In the genomic region with DNA sequence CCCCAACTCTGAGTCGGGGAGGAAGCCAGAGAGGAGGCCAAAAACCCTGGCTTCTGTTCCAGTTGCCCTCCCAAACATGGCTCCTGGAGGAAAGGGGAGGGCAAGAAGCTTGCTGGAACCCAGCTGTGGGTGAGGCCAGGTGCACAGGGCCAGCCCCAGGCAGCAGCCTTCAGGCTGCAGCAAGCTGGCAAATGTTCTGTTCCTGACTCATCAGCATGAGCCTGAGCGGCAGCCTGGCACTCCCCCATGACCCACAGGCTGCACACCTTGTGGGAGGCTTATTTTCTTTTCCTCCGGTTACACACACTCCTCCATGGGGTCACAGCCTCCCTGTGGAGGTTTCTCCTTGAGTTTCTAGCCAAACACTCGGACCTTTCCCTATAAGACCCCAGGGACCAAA, we compare ENCODE assay signal across 11 mouse cellular contexts. TPM values are rescaled to one million over a fixed set of nuclear protein-coding genes. Genes with fewer than 3 reads are reported as not detected.
A peak's percentile ranks its signal among the peaks of the same experiment; 100 is the strongest.
DNase-seq lines count a peak whose midpoint lies in the region; ATAC-seq and TF ChIP-seq lines count a peak whose summit lies in the region.
"Had no signal": no experiment of that assay in that cellular context is flagged by ENCODE, and none has a peak within 500 bp of the region (broad histone marks: within the 10 kb centered on the region; RNA-seq: fewer than 3 reads in every experiment).

No protein-coding gene starts in this region.

- peak; percentile 48 for ATAC-seq in intestine, embryonic 16.5 days
- no peak for ATAC-seq in hindbrain, embryonic 11.5 days (ENCODE audit: low FRiP score)
- ATAC-seq: forebrain, postnatal 0 days had no signal

- no peaks in the 10 kb centered on the region for H3K36me3 ChIP-seq in kidney, adult 2 months (ENCODE audit: control insufficient read depth, insufficient read depth, low read length)
- no peaks in the 10 kb centered on the region for H3K36me3 ChIP-seq in intestine, embryonic 16.5 days (ENCODE audit: control insufficient read depth, insufficient read depth, low read length)
- no peaks in the 10 kb centered on the region for H3K36me3 ChIP-seq in hindbrain, embryonic 11.5 days (ENCODE audit: control insufficient read depth, insufficient read depth, low read length)
- H3K36me3 ChIP-seq: neural tube, embryonic 13.5 days had no signal

- no peak overlapping the region for H3K4me3 ChIP-seq in kidney, adult 2 months (ENCODE audit: insufficient read depth, low read depth, low read length)
- H3K4me3 ChIP-seq in intestine, embryonic 16.5 days (ENCODE audit: low read length): no peak overlapping the region
- no peak overlapping the region for H3K4me3 ChIP-seq in hindbrain, embryonic 11.5 days (ENCODE audit: low read depth, low read length)
- H3K4me3 ChIP-seq: megakaryocyte, embryonic 14.5 days; neural tube, embryonic 13.5 days had no signal

- no peak for TF ChIP-seq POLR2A in kidney, adult 2 months (IDR thresholded peaks at IDR 0.05; ENCODE audit: low read depth, low read length)

- no peak overlapping the region for H3K9ac ChIP-seq in intestine, embryonic 16.5 days (ENCODE audit: low read depth, low read length)
- H3K9ac ChIP-seq in hindbrain, embryonic 11.5 days (ENCODE audit: low read depth, low read length): no peak overlapping the region
- H3K9ac ChIP-seq: forebrain, postnatal 0 days; neural tube, embryonic 13.5 days had no signal

- H3K9me3 ChIP-seq in intestine, embryonic 16.5 days (ENCODE audit: control insufficient read depth, low read length): no peaks in the 10 kb centered on the region
- no peaks in the 10 kb centered on the region for H3K9me3 ChIP-seq in hindbrain, embryonic 11.5 days (ENCODE audit: control insufficient read depth, low read length)
- H3K9me3 ChIP-seq: megakaryocyte, embryonic 14.5 days; neural tube, embryonic 13.5 days had no signal

- no peaks in the 10 kb centered on the region for H3K27me3 ChIP-seq in kidney, adult 2 months (replicated peaks; ENCODE audit: control insufficient read depth, insufficient read depth, low read length)
- H3K27me3 ChIP-seq in intestine, embryonic 16.5 days (replicated peaks; ENCODE audit: control insufficient read depth, insufficient read depth, low read length): no peaks in the 10 kb centered on the region
- peaks cover 10% of the 10 kb centered on the region for H3K27me3 ChIP-seq in hindbrain, embryonic 11.5 days (ENCODE audit: control insufficient read depth, insufficient read depth, low read length)
- H3K27me3 ChIP-seq: megakaryocyte, embryonic 14.5 days had no signal

- intact Hi-C loops in heart, postnatal 10 days (cut with DNase I): no loop called here

- no peak overlapping the region for H3K27ac ChIP-seq in kidney, adult 2 months (ENCODE audit: insufficient read depth, low read depth, low read length)
- 0 out of 2 replicates have a peak overlapping the region, but pooled peaks have one; percentile 20 for H3K27ac ChIP-seq in intestine, embryonic 16.5 days (ENCODE audit: low read length)
- no peak overlapping the region for H3K27ac ChIP-seq in hindbrain, embryonic 11.5 days (ENCODE audit: low read depth, low read length)
- H3K27ac ChIP-seq: neural tube, embryonic 13.5 days had no signal

- peak; percentile 42 for DNase-seq in kidney, adult 2 months
- no peak for DNase-seq in kidney, adult 18-20 months
- DNase-seq in urinary bladder, postnatal 36 days (ENCODE audit: low spot score in 2 of 2): peak; percentile 44 to 59
- DNase-seq in urinary bladder, postnatal 10 days (ENCODE audit: low spot score): no peak
- DNase-seq in right cerebral cortex, postnatal 36 days (ENCODE audit: low spot score in 2 of 2): no peak
- no peak for DNase-seq in hindbrain, embryonic 11.5 days (ENCODE audit: low spot score)
- no peak for DNase-seq in heart, postnatal 10 days
- DNase-seq: forebrain, postnatal 0 days had no signal

- no peak for TF ChIP-seq CTCF in kidney, adult 2 months (conservative IDR thresholded peaks at IDR 0.05; ENCODE audit: insufficient read depth, insufficient read length, low read depth, low read length)

- H3K4me2 ChIP-seq in intestine, embryonic 16.5 days (ENCODE audit: low read depth, low read length): no peak overlapping the region
- no peak overlapping the region for H3K4me2 ChIP-seq in hindbrain, embryonic 11.5 days (replicated peaks; ENCODE audit: low read depth, low read length)
- H3K4me2 ChIP-seq: neural tube, embryonic 13.5 days had no signal

- peaks cover 23% of the 10 kb centered on the region; the same call in 1 of the 2 replicates for H3K4me1 ChIP-seq in kidney, adult 2 months (ENCODE audit: control insufficient read depth, insufficient read depth, low read length)
- peaks cover 28% of the 10 kb centered on the region for H3K4me1 ChIP-seq in intestine, embryonic 16.5 days (ENCODE audit: control insufficient read depth, insufficient read depth, low read length)
- peaks cover 3% of the 10 kb centered on the region; the same call in 1 of the 2 replicates for H3K4me1 ChIP-seq in hindbrain, embryonic 11.5 days (replicated peaks; ENCODE audit: control insufficient read depth, insufficient read depth, low read length)

- WGBS in kidney, adult 2 months: 40% methylated on average over 4 of the region's 4 CpGs
- 67% methylated on average over 4 of the region's 4 CpGs for WGBS in intestine, embryonic 16.5 days
- WGBS in hindbrain, embryonic 11.5 days: 45% methylated on average over 4 of the region's 4 CpGs

RNA-seq across cellular contexts. Expression of gene Hes1, which starts 30.2 kb away (rescaled TPM):
- 54.4 and 78.8 TPM in 2 replicates for polyA plus RNA-seq in kidney, adult 2 months (2012; rRNA removed)
- polyA plus RNA-seq in intestine, embryonic 16.5 days (2015; fragmentation: Nextera tagmentation; extraction: Ambion mirVana): 25.9 and 36.1 TPM in 2 replicates
- 28.8 and 32.9 TPM in 2 replicates for polyA plus RNA-seq in hindbrain, embryonic 11.5 days (2014; fragmentation: Nextera tagmentation; extraction: Ambion mirVana)
- 10 to 100 TPM; 49.0 to 58.4 TPM for total RNA-seq in heart, postnatal 10 days (2021)

Comparison
In these comparisons a context has a peak if more than half of its experiments do, and no peak if none do; other contexts are left out.
1. DNase-seq: peak in kidney, adult 2 months (single experiment) and urinary bladder, postnatal 36 days (2 of 2); none in kidney, adult 18-20 months (single experiment), urinary bladder, postnatal 10 days (single experiment), right cerebral cortex, postnatal 36 days (0 of 2), hindbrain, embryonic 11.5 days (single experiment) and heart, postnatal 10 days (0 of 2).